Mouse (Mus musculus) liver, embryonic 14.5 days (tissue): ENCODE data around the gene Dync2li1. TPM values are rescaled to one million over a fixed set of nuclear protein-coding genes. Genes with fewer than 3 reads are reported as not detected.

Experiments used
- ATAC-seq: fragments of 200-750 bp; cut with Nextera tagmentation; 2 replicates; pipeline ENCODE4 v1.8.0; 2017; ENCODE audit warnings: moderate number of reproducible peaks, mild to moderate bottlenecking, moderate library complexity; ENCODE audit not compliant: insufficient read depth
- DNase-seq, 3 experiments: peaks; one replicate each; pipeline ENCODE4 v3.0.0-alpha.2; 2012 to 2013; ENCODE audit warnings: low read depth in 3 of 3, low spot score in 3 of 3
- H3K27ac ChIP-seq: fragments of 300-500 bp; sonication (generic); 2 replicates; pipeline ENCODE4 v1.5.1; 2014; ENCODE audit warnings: moderate library complexity, mild to moderate bottlenecking, control low read depth, inconsistent platforms
- H3K27me3 ChIP-seq: fragments of 300-500 bp; sonication (generic); 2 replicates; pipeline ENCODE4 v1.6.1; 2014; ENCODE audit warnings: mild to moderate bottlenecking, low read length, moderate library complexity; ENCODE audit not compliant: control insufficient read depth, insufficient read depth
- H3K36me3 ChIP-seq: fragments of 300-500 bp; sonication (generic); replicated peaks from 2 replicates; pipeline ENCODE4 v1.6.1; 2014; ENCODE audit warnings: low read depth; ENCODE audit not compliant: control insufficient read depth, insufficient read depth
- H3K4me1 ChIP-seq, 2 experiments: fragments of 200-500 bp in 1 of 2; fragments of 300-500 bp in 1 of 2; sonication (generic) in 1 of 2; replicated peaks; 2 replicates each; pipeline ENCODE4 v1.6.1; 2012 to 2014; ENCODE audit warnings: antibody characterized with exemption in 1 of 2, inconsistent platforms in 1 of 2, low read length in 1 of 2; ENCODE audit not compliant: control insufficient read depth in 2 of 2, insufficient read depth in 2 of 2
- H3K4me2 ChIP-seq: fragments of 300-500 bp; sonication (generic); 2 replicates; pipeline ENCODE4 v1.6.1; 2014; ENCODE audit warnings: low read depth, mild to moderate bottlenecking, control low read depth, moderate library complexity
- H3K4me3 ChIP-seq, 2 experiments: fragments of 200-500 bp in 1 of 2; fragments of 300-500 bp in 1 of 2; sonication (generic) in 1 of 2; 2 replicates each; pipeline ENCODE4 v1.5.1; 2012 to 2014; ENCODE audit warnings: low read depth in 2 of 2, low read length in 2 of 2, mild to moderate bottlenecking in 2 of 2, control low read depth in 1 of 2, inconsistent platforms in 1 of 2, moderate library complexity in 1 of 2; ENCODE audit not compliant: insufficient read depth in 1 of 2
- H3K9ac ChIP-seq: fragments of 300-500 bp; sonication (generic); replicated peaks from 2 replicates; pipeline ENCODE4 v1.6.1; 2014; ENCODE audit warnings: mild to moderate bottlenecking, control low read depth, moderate library complexity
- H3K9me3 ChIP-seq: fragments of 300-500 bp; sonication (generic); 2 replicates; pipeline ENCODE4 v1.6.1; 2016; ENCODE audit warnings: low read length, mixed read lengths; ENCODE audit not compliant: control insufficient read depth
- CTCF ChIP-seq: IDR thresholded peaks from 2 replicates; pipeline ENCODE4 v1.5.1; 2016; ENCODE audit warnings: antibody characterized with exemption, low read depth, control low read depth
- EP300 ChIP-seq: IDR thresholded peaks from 2 replicates; pipeline ENCODE4 v1.6.1; 2016; ENCODE audit warnings: antibody characterized with exemption, low read depth
- WGBS: fragments of 180-500 bp; shearing (Covaris S2); extraction: QIAGEN DNeasy Blood & Tissue Kit; methylation state at CpG from one replicate; pipeline ENCODE4 v1.1.7; 2014; ENCODE audit not compliant: insufficient replicate concordance; 5-methylcytosine and 5-hydroxymethylcytosine counted together
- polyA plus RNA-seq, 2 experiments: library from polyadenylated mRNA; depleted of rRNA in 1 of 2; stranded (reverse) in 1 of 2; unstranded in 1 of 2; fragments of >200 nt; fragmentation: Nextera tagmentation in 1 of 2; extraction: Ambion mirVana in 1 of 2; gene quantifications; 2 replicates each; pipeline versions ENCODE4 v1.2.1 to v1.2.3; 2012 to 2014

The Dync2li1 gene
- polyA plus RNA-seq, 2 experiments: 1.1 to 1.8 TPM

DNA sequence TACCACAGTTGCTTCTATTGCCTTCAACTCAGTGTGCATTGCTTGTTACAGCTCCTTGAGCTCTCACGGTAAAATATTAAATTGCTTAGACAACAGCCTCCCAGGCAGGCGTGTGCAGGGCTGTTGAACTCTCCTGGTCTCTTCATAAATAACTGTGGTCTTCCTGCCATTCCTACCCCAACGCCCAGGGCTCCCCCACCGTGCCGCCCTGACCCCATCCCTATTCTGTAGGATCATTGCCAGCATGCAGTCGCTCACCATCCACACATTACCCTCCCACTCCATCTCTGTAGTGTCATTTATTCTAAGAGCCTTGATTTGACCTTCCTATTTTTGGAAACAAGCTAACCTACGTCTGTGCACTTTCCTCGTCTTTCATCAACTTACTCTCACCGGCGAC, 38.8 kb downstream of the Dync2li1 start:
- DNase-seq (no peak), ATAC-seq (no peak)
- H3K4me2 ChIP-seq: no peak overlapping the region
- no peak overlapping the region for H3K27ac ChIP-seq
- H3K4me3 ChIP-seq: no peak overlapping the region
- no peaks in the 10 kb centered on the region for H3K27me3 ChIP-seq
- TF ChIP-seq EP300 (no peak), CTCF (no peak)
- H3K9ac ChIP-seq: no peak overlapping the region
- no peaks in the 10 kb centered on the region for H3K9me3 ChIP-seq
- WGBS: 55% methylated on average over 10 of the region's 10 CpGs
- H3K36me3 ChIP-seq: no peaks in the 10 kb centered on the region
- no peaks in the 10 kb centered on the region for H3K4me1 ChIP-seq

DNA sequence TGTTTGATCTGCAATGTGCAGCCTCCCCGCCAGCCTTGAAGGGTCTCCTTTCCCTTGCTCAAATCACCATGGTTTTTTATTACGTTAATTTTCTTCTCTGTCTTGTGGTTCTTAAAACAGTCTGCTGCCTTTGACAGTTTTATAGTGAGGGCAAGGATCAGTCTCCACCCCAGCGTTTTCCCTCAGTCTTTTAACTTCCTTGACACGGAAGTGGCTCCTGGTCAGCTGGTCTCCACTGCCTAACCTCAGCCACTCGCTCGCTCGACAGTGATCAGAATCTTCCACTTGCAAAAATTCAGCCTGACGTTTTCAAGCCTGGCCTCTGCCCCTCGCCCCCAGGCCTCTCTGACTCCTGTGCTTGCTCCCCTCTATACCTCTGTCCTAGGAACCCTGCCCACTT, 39.4 kb downstream of the Dync2li1 start:
- H3K27me3 ChIP-seq: no peaks in the 10 kb centered on the region
- H3K27ac ChIP-seq: no peak overlapping the region
- no peak for ATAC-seq
- H3K36me3 ChIP-seq: no peaks in the 10 kb centered on the region
- 16% methylated on average over 9 of the region's 9 CpGs for WGBS
- TF ChIP-seq EP300 (no peak), CTCF (no peak)
- no peak overlapping the region for H3K9ac ChIP-seq
- H3K9me3 ChIP-seq: no peaks in the 10 kb centered on the region
- no peak overlapping the region for H3K4me2 ChIP-seq
- DNase-seq: no peak
- H3K4me3 ChIP-seq: no peak overlapping the region
- no peaks in the 10 kb centered on the region for H3K4me1 ChIP-seq

DNA sequence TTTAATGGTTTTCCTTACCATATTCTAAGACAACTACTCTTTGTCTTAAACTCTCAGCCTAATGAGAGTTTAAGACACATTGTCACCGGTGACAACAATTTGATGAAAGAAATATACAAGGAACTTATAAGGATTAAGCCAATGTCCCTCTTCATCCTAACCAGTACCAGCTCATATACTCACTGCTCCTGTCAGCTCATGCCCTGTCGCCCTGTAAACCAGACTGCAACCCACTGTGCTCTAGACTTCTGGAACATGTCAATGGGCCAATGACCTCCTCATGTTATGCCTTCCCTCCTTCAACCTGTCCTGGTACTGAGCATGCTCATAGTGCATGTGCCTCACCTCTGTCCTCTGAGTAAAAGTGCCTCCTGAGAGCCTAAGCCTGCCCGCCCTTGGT, 41.6 kb downstream of the Dync2li1 start:
- no peak for ATAC-seq
- WGBS: 71% methylated on average over 3 of the region's 3 CpGs

DNA sequence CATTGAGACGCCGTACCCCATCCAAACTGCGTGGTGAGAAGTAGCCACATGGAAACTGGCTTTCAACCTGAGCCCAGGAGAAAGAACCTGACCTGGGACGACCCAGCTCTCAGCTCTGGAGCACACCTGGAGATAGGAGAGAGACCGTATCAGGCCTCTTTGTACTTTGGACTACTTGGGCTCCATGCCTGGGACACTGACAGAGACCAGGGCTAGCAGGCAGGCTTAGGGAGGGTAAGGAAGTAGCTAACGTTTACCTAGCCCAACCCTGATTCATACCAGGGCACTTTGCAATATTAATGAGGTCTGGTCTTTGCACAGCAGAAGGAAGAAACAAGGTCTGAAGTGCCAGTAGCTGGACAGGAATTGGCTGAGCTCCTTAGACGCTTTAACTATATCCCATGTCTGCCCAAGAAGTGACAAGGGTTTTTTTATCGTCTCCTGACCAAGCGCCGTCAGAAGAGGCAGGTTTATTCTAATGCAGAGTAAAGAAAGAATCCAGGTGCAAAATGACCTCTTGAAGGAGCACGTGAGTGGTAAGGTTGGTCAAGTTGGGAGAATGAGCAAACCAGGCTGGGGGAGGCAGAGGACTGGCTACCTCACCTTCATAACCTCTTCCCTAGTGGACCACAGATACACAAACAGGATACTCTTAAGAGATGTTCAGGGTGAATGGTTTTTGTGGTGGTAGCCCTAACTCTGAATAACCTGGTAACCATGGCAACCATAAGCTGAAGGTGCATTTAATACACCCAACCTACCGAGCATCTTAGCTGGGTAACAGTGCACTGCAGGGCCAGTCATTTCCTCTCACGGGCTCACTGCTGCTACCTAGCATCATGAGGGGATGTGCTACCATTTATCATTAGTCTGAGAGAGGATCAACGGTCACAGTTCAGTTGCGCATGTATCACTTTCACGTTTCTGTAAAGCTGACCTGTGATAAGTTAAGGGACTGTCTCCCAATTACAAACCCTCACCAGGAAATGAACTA, 46.4 kb downstream of the Dync2li1 start:
- no peak overlapping the region for H3K4me3 ChIP-seq
- H3K27me3 ChIP-seq: no peaks in the 10 kb centered on the region
- ATAC-seq: no peak
- no peaks in the 10 kb centered on the region for H3K9me3 ChIP-seq
- DNase-seq: no peak
- no peak overlapping the region for H3K4me2 ChIP-seq
- no peaks in the 10 kb centered on the region for H3K4me1 ChIP-seq
- WGBS: 60% methylated on average over 16 of the region's 16 CpGs
- no peak overlapping the region for H3K9ac ChIP-seq
- H3K27ac ChIP-seq: no peak overlapping the region
- no peaks in the 10 kb centered on the region for H3K36me3 ChIP-seq
- TF ChIP-seq CTCF (no peak), EP300 (no peak)

More for the DNA sequence above, 41.6 kb downstream of the Dync2li1 start:
- no peak overlapping the region for H3K27ac ChIP-seq
- no peaks in the 10 kb centered on the region for H3K27me3 ChIP-seq
- no peak overlapping the region for H3K4me2 ChIP-seq
- DNase-seq: no peak
- H3K9me3 ChIP-seq: no peaks in the 10 kb centered on the region
- H3K9ac ChIP-seq: no peak overlapping the region
- H3K4me3 ChIP-seq: no peak overlapping the region
- no peaks in the 10 kb centered on the region for H3K4me1 ChIP-seq
- H3K36me3 ChIP-seq: no peaks in the 10 kb centered on the region
- TF ChIP-seq CTCF (no peak), EP300 (no peak)

DNA sequence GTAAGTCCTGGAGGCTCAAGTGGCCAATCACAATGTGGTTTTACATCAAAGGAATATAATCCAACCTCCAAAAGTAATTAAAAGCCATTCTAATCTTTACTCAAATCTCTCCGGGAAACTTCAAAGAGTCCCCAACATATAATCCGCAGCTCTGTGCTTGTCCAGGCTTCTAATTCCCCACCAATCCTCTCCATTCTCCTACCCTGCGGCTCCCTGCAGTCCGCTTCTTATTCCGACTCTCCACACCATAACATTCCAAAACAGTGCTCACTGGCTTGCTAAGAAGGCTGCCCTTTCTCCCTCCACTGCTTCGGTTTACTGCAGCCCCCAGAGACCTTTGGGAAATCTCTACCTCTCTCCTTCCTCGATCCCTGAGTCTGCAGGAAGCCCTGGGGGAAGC, 47.8 kb downstream of the Dync2li1 start:
- no peaks in the 10 kb centered on the region for H3K27me3 ChIP-seq
- no peak for DNase-seq
- no peak overlapping the region for H3K4me3 ChIP-seq
- no peaks in the 10 kb centered on the region for H3K36me3 ChIP-seq
- H3K9ac ChIP-seq: no peak overlapping the region
- no peak overlapping the region for H3K27ac ChIP-seq
- TF ChIP-seq EP300 (no peak), CTCF (no peak)
- 58% methylated on average over 7 of the region's 7 CpGs for WGBS
- no peaks in the 10 kb centered on the region for H3K4me1 ChIP-seq
- H3K4me2 ChIP-seq: no peak overlapping the region
- no peak for ATAC-seq
- no peaks in the 10 kb centered on the region for H3K9me3 ChIP-seq
